Mouse (Mus musculus) small intestine, adult 2 months (tissue): ENCODE results near the gene Zfp663.

ENCODE experiments used
- CTCF ChIP-seq: fragments of 200-500 bp; IDR thresholded peaks from 2 replicates; pipeline ENCODE4 v1.5.1; 2012; ENCODE audit warnings: low read depth, mild to moderate bottlenecking, control low read depth, inconsistent platforms, low read length, moderate library complexity, mixed read lengths; ENCODE audit not compliant: insufficient replicate concordance, insufficient read length; ENCODE audit errors: extremely low read depth
- POLR2A ChIP-seq: fragments of 200-500 bp; IDR thresholded peaks from 2 replicates; pipeline ENCODE4 v1.6.1; 2012; ENCODE audit warnings: low read depth, mild to moderate bottlenecking, control low read depth, inconsistent platforms, low read length, moderate library complexity

GRCm38 (mm10) chr2:165349466-165349865 lies 19.1 kb downstream of the Zfp663 start:
- TF ChIP-seq CTCF (peak; percentile 23; the same call in 1 of the 2 replicates), POLR2A (no peak)
